Mouse (Mus musculus): ENCODE data around the gene Ptp4a2. TPM values are rescaled to one million over a fixed set of nuclear protein-coding genes. Genes with fewer than 3 reads are reported as not detected.

The Ptp4a2 gene
- polyA plus RNA-seq, 1 experiment, result 407 TPM

GRCm38 (mm10) chr4:129783506-129783905 is 27.5 kb upstream of the Ptp4a2 start:
- Histone ChIP-seq H3K9ac (ENCODE audit: low read depth, poor library complexity, severe bottlenecking) (no peak overlapping the region), H3K27ac (ENCODE audit: insufficient read depth, low read length) (no peak overlapping the region), H3K36me3 (ENCODE audit: control insufficient read depth, insufficient read depth, low read length, poor library complexity, severe bottlenecking) (no peaks in the 10 kb centered on the region), H3K27me3 (ENCODE audit: control insufficient read depth, insufficient read depth, low read length, poor library complexity, severe bottlenecking) (no peaks in the 10 kb centered on the region), H3K4me1 (ENCODE audit: control insufficient read depth, insufficient read depth, low read length) (peaks cover 7% of the 10 kb centered on the region), H3K4me3 (ENCODE audit: low read depth, low read length) (no peak overlapping the region), H3K9me3 (replicated peaks; ENCODE audit: control insufficient read depth, insufficient read depth, low read length, poor library complexity, severe bottlenecking) (no peaks in the 10 kb centered on the region)
- TF ChIP-seq CTCF (IDR thresholded peaks at IDR 0.05; ENCODE audit: low read depth, low read length) (no peak), EP300 (IDR thresholded peaks at IDR 0.05; ENCODE audit: insufficient read depth, low read depth, low read length) (no peak), POLR2A (IDR thresholded peaks at IDR 0.05; ENCODE audit: insufficient read depth, low read length) (no peak)

GRCm38 (mm10) chr4:129785178-129785577 is 25.8 kb upstream of the Ptp4a2 start:
- H3K9ac ChIP-seq (ENCODE audit: low read depth, poor library complexity, severe bottlenecking), result no peak overlapping the region
- H3K27ac ChIP-seq (ENCODE audit: insufficient read depth, low read length), result no peak overlapping the region
- peak; percentile 27 for TF ChIP-seq CTCF (IDR thresholded peaks at IDR 0.05; ENCODE audit: low read depth, low read length)
- TF ChIP-seq EP300 (IDR thresholded peaks at IDR 0.05; ENCODE audit: insufficient read depth, low read depth, low read length), result no peak

GRCm38 (mm10) chr4:129788693-129789092 is 22.3 kb upstream of the Ptp4a2 start:
- Histone ChIP-seq H3K27ac (ENCODE audit: insufficient read depth, low read length) (no peak overlapping the region), H3K4me3 (ENCODE audit: low read depth, low read length) (no peak overlapping the region), H3K4me1 (ENCODE audit: control insufficient read depth, insufficient read depth, low read length) (peaks cover 6% of the 10 kb centered on the region), H3K9me3 (replicated peaks; ENCODE audit: control insufficient read depth, insufficient read depth, low read length, poor library complexity, severe bottlenecking) (no peaks in the 10 kb centered on the region), H3K36me3 (ENCODE audit: control insufficient read depth, insufficient read depth, low read length, poor library complexity, severe bottlenecking) (no peaks in the 10 kb centered on the region), H3K9ac (ENCODE audit: low read depth, poor library complexity, severe bottlenecking) (no peak overlapping the region), H3K27me3 (ENCODE audit: control insufficient read depth, insufficient read depth, low read length, poor library complexity, severe bottlenecking) (no peaks in the 10 kb centered on the region)
- TF ChIP-seq POLR2A (IDR thresholded peaks at IDR 0.05; ENCODE audit: insufficient read depth, low read length) (no peak), EP300 (IDR thresholded peaks at IDR 0.05; ENCODE audit: insufficient read depth, low read depth, low read length) (no peak), CTCF (IDR thresholded peaks at IDR 0.05; ENCODE audit: low read depth, low read length) (no peak)

More at GRCm38 (mm10) chr4:129785178-129785577, 25.8 kb upstream of the Ptp4a2 start:
- peaks cover 7% of the 10 kb centered on the region for H3K4me1 ChIP-seq (ENCODE audit: control insufficient read depth, insufficient read depth, low read length)
- no peaks in the 10 kb centered on the region for H3K36me3 ChIP-seq (ENCODE audit: control insufficient read depth, insufficient read depth, low read length, poor library complexity, severe bottlenecking)
- H3K9me3 ChIP-seq (replicated peaks; ENCODE audit: control insufficient read depth, insufficient read depth, low read length, poor library complexity, severe bottlenecking), result no peaks in the 10 kb centered on the region
- no peaks in the 10 kb centered on the region for H3K27me3 ChIP-seq (ENCODE audit: control insufficient read depth, insufficient read depth, low read length, poor library complexity, severe bottlenecking)
- no peak overlapping the region for H3K4me3 ChIP-seq (ENCODE audit: low read depth, low read length)

- TF ChIP-seq EP300 (IDR thresholded peaks at IDR 0.05; ENCODE audit: insufficient read depth, low read depth, low read length), result no peak
- H3K36me3 ChIP-seq (ENCODE audit: control insufficient read depth, insufficient read depth, low read length, poor library complexity, severe bottlenecking), result no peaks in the 10 kb centered on the region
- no peak overlapping the region for H3K27ac ChIP-seq (ENCODE audit: insufficient read depth, low read length)
- peaks cover 6% of the 10 kb centered on the region for H3K4me1 ChIP-seq (ENCODE audit: control insufficient read depth, insufficient read depth, low read length)
- H3K9ac ChIP-seq (ENCODE audit: low read depth, poor library complexity, severe bottlenecking), result no peak overlapping the region
- H3K27me3 ChIP-seq (ENCODE audit: control insufficient read depth, insufficient read depth, low read length, poor library complexity, severe bottlenecking), result no peaks in the 10 kb centered on the region
- no peaks in the 10 kb centered on the region for H3K9me3 ChIP-seq (replicated peaks; ENCODE audit: control insufficient read depth, insufficient read depth, low read length, poor library complexity, severe bottlenecking)
- H3K4me3 ChIP-seq (ENCODE audit: low read depth, low read length), result no peak overlapping the region
These were observed 21.4 kb upstream of the Ptp4a2 start for GRCm38 (mm10) chr4:129789635-129790034.

- Histone ChIP-seq H3K4me1 (ENCODE audit: control insufficient read depth, insufficient read depth, low read length) (peaks cover 6% of the 10 kb centered on the region), H3K9ac (ENCODE audit: low read depth, poor library complexity, severe bottlenecking) (no peak overlapping the region), H3K9me3 (replicated peaks; ENCODE audit: control insufficient read depth, insufficient read depth, low read length, poor library complexity, severe bottlenecking) (no peaks in the 10 kb centered on the region), H3K36me3 (ENCODE audit: control insufficient read depth, insufficient read depth, low read length, poor library complexity, severe bottlenecking) (no peaks in the 10 kb centered on the region), H3K27ac (ENCODE audit: insufficient read depth, low read length) (no peak overlapping the region), H3K4me3 (ENCODE audit: low read depth, low read length) (no peak overlapping the region), H3K27me3 (ENCODE audit: control insufficient read depth, insufficient read depth, low read length, poor library complexity, severe bottlenecking) (no peaks in the 10 kb centered on the region)
- TF ChIP-seq CTCF (IDR thresholded peaks at IDR 0.05; ENCODE audit: low read depth, low read length) (no peak), EP300 (IDR thresholded peaks at IDR 0.05; ENCODE audit: insufficient read depth, low read depth, low read length) (no peak), POLR2A (IDR thresholded peaks at IDR 0.05; ENCODE audit: insufficient read depth, low read length) (no peak)
These were observed 20.5 kb upstream of the Ptp4a2 start for GRCm38 (mm10) chr4:129790475-129790874.

- peaks cover 6% of the 10 kb centered on the region for H3K4me1 ChIP-seq (ENCODE audit: control insufficient read depth, insufficient read depth, low read length)
- H3K36me3 ChIP-seq (ENCODE audit: control insufficient read depth, insufficient read depth, low read length, poor library complexity, severe bottlenecking), result no peaks in the 10 kb centered on the region
- H3K9me3 ChIP-seq (replicated peaks; ENCODE audit: control insufficient read depth, insufficient read depth, low read length, poor library complexity, severe bottlenecking), result no peaks in the 10 kb centered on the region
- H3K9ac ChIP-seq (ENCODE audit: low read depth, poor library complexity, severe bottlenecking), result no peak overlapping the region
- H3K4me3 ChIP-seq (ENCODE audit: low read depth, low read length), result no peak overlapping the region
- no peak overlapping the region for H3K27ac ChIP-seq (ENCODE audit: insufficient read depth, low read length)
- no peaks in the 10 kb centered on the region for H3K27me3 ChIP-seq (ENCODE audit: control insufficient read depth, insufficient read depth, low read length, poor library complexity, severe bottlenecking)
- no peak for TF ChIP-seq EP300 (IDR thresholded peaks at IDR 0.05; ENCODE audit: insufficient read depth, low read depth, low read length)
- TF ChIP-seq CTCF (IDR thresholded peaks at IDR 0.05; ENCODE audit: low read depth, low read length), result no peak
- TF ChIP-seq POLR2A (IDR thresholded peaks at IDR 0.05; ENCODE audit: insufficient read depth, low read length), result no peak
These were observed 19.6 kb upstream of the Ptp4a2 start for GRCm38 (mm10) chr4:129791399-129791798.

All from ES-Bruce4 (cell line).